Mouse (Mus musculus): ENCODE measurements around the gene Thap2. TPM values are rescaled to one million over a fixed set of nuclear protein-coding genes. Genes with fewer than 3 reads are reported as not detected.

Gene Thap2
- 9.4 TPM for polyA plus RNA-seq (2014; fragmentation: Illumina TruSeq; extraction: RNeasy Lipid Tissue Mini Kit (QIAGEN cat#74804); ENCODE audit: low read depth, low replicate concordance)

DNA sequence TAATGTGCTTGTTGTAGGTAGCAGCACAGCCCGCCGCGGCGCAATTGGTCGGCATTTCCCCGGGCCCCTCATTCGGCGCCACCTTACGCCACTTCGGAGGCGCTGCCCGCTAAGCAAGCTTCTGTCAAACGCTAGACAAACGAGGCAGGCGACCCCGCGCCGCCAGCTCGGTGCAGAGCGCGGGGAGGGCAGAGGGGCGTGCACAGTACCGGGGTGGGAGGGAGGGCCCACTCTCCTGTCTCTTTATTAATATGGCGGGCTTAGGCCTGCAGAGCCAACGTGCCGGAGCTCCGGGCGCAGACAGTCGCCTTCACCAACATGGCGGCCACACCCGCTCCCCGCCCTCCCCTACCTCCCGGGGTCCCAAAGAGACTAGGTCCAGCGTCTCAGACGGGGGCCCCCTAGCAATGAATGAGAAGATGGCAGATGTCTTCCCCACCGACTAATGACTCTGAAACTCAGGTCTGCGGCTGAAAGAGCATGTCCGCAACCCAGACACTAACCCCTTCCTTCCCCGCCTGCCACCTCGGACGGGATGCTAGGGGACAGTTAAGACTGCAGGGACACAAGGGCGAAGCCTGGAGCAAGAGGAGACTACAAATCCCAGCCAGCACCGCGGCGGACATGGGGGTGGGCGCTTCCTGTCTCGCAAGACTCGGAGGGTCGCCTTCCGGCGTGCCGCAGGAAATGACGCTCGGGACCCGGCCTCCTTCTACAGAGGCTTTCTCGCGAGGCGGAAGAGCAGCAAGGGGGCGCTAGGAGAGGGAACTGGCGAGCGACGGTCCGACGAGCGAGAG lies at the start of gene Thap2, which contains the start of gene Zfc3h1:
Gene Thap2, minus strand, starts transcription at position 223 of the 797 bp plus-strand sequence.
Gene Zfc3h1, plus strand, starts transcription at position 739 of the 797 bp plus-strand sequence.

GRCm38 (mm10) chr10:115361840-115362622 lies 22.2 kb downstream of the Thap2 start, which contains the start of gene Tmem19:
Gene Tmem19 (minus strand): TSS chr10:115362501.

Other genes starting within 250 kb of the Thap2 start
- gene Tph2, start 199.4 kb downstream of the Thap2 start, polyA plus RNA-seq (2014; fragmentation: Illumina TruSeq; extraction: RNeasy Lipid Tissue Mini Kit (QIAGEN cat#74804); ENCODE audit: low read depth, low replicate concordance), result not detected
- 66.4 TPM for gene Tbc1d15, start 133.0 kb downstream of the Thap2 start, polyA plus RNA-seq (2014; fragmentation: Illumina TruSeq; extraction: RNeasy Lipid Tissue Mini Kit (QIAGEN cat#74804); ENCODE audit: low read depth, low replicate concordance)
- gene Rab21, start 68.8 kb downstream of the Thap2 start, polyA plus RNA-seq (2014; fragmentation: Illumina TruSeq; extraction: RNeasy Lipid Tissue Mini Kit (QIAGEN cat#74804); ENCODE audit: low read depth, low replicate concordance), result 38.0 TPM
- 48.6 TPM for gene Tmem19, start 21.9 kb downstream of the Thap2 start, polyA plus RNA-seq (2014; fragmentation: Illumina TruSeq; extraction: RNeasy Lipid Tissue Mini Kit (QIAGEN cat#74804); ENCODE audit: low read depth, low replicate concordance)
- 87.6 TPM for gene Zfc3h1, start 516 bp upstream of the Thap2 start, polyA plus RNA-seq (2014; fragmentation: Illumina TruSeq; extraction: RNeasy Lipid Tissue Mini Kit (QIAGEN cat#74804); ENCODE audit: low read depth, low replicate concordance)
- not detected for gene A930009A15Rik, start 185.5 kb upstream of the Thap2 start, polyA plus RNA-seq (2014; fragmentation: Illumina TruSeq; extraction: RNeasy Lipid Tissue Mini Kit (QIAGEN cat#74804); ENCODE audit: low read depth, low replicate concordance)
- 10.0 TPM for gene Lgr5, start 203.3 kb upstream of the Thap2 start, polyA plus RNA-seq (2014; fragmentation: Illumina TruSeq; extraction: RNeasy Lipid Tissue Mini Kit (QIAGEN cat#74804); ENCODE audit: low read depth, low replicate concordance)

Measured in liver, adult 10 weeks (tissue).